Mouse (Mus musculus) urinary bladder, postnatal 14 days (tissue): ENCODE results near the gene Lhx4.

Experiments used
- DNase-seq: peaks from one replicate; pipeline ENCODE4 v3.0.0; 2021; ENCODE audit warnings: low spot score

Lhx4 gene

DNA sequence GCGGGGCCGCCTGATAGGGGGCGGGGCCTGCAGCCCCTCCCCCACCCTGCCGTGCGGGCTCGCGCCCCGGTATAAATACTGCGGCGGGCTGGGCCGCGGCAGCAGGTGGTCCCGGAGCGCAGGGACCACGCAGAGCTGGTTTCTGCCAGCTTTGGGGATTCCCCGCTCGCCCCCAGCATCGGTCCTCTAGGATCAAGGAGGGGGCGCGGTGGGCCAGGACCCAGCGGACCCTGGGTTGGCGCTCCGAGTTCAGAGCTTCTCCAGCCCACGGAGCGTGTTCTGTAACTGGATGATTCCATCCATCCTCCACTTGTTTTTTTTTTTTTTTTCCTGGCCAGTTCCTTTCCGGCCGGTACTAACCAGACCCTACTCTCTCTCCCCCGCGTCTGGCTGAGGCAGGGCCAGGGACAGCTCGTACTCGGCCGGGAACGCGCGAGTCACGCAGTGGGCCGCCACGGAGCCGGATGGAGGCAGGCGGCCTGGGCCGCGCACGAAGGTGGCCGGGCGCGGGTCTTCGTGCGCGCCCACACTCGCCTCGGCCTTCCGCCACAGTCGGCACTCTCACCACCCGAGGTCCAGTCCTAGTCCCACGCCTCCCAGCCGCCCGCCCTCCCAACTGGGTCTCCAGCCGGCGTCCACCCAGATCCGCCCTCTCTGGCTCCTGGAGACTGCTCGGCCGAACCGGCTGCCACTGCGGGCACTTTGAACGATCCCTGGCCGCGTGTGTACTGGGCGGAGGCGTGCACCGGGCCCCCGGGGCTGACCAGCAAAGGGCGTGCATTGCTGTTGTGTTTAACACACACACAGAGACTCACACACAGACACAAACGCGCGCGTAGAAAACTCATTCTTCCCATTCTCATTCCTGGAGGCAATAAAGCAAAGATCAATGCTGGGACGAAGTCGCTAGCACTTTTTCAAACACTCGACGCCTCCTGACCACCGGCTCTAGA is 8.8 kb downstream of the Lhx4 start:
- DNase-seq: peak; percentile 22

DNA sequence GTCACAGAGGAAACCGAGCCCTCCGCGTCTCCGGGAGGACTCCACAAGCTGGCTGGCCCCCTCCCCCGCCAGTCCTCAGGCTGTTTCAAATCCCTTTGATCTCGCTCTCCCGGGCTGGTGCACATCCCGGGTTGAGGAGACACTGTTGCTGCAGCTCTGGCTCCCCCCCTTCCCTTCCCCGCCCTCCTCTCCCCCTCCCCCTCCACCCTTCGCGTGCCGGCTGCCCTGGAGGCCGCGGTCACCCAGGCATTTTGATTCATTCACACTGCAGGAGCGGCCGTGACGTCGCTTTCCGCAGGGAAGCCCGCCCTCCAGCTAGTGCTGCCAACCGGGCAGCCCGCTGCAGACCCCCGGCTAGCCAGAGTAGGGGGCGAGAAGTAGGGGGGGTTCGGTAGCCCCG is 9.5 kb downstream of the Lhx4 start:
- no peak for DNase-seq

DNA sequence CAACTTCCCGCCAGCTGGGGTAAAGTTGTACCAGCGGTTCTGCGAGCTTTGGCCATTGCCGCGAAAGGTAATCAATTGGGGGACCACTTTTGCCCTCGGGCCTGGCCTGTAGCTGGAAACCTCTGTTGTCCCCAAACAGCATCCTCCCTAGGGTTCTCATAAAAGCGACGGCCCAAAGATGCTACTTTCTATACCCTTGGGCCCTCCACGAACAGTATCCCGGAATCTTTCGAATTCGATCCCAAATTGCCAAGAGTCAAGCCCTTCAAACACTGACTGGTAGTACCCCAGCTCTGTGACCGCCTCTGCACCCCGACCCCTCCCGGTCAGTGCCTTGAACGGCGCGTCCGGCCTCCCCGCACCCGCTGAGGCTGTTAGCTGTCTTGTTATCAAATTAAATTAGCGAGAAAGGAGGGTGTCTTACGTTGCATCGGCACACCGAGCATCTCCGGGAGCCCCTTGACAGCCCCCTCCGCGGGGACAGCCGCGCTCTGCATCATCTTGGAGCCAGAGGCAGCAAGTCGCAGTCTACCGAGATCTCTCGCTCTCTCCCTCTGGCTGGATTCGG is 10.0 kb downstream of the Lhx4 start:
- no peak for DNase-seq

DNA sequence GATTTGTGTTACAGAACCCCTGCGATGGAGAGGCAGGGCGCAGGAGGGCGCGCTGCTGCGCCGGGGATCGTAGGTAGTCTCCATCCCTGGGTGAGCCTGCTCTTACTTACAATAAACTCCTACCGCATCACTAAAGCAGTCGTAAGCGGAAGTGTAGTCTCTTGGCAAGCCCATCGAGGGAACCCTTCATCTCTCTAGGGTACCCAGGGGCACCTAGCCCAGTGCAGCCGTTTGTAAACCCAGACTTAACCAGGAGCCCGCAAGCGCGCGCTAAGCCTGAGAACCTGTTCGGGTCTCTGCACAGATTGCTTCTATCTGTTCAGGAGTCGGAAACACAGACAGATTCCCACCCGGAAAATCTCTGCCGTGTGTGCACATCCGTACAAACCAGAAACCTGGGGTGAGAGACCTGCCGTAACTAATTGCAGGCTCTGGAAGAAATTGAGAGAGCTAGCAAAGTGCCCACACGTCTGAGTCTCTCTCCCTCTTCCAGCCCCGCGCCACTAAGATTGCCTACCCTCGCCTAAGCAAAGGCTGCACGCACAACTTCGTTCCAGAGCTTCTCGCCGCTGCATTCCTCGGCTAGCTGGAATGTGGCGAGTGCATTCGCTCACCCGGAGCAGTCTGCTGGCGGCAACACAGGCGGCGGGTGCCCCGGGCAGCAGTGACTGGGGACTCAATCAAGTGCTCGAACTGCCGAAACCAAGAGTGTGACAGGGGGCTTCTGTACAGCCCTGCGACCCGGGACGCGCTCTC is 10.7 kb downstream of the Lhx4 start:
- peak; percentile 21 for DNase-seq

DNA sequence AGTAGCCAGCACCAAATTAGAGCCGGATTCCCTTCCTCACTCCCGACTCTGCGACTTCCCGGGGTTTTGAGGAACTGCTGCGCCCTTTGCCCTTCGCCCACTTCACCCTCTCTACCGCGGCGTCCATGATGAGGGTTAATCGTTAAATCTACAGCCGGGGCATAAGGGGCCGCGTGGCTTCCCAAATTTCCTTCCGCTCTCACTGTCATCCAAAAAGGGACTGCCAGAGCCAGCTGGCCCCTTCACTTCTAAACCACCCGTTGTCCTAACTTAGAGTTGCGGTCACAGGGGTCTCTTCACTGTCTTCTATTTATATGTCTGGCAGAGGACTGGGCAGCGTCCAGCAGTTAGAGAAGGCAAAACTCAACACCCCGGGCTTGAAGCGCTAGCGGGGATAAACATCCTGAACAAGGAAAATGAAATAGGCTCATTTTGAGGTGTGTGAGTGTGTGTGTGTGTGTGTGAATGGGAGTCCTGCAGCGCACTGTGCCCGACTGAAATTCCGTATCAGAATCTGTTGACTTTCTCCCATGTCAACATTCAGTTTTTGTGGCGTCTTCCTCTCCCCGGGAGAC is 13.6 kb downstream of the Lhx4 start:
- DNase-seq: no peak

DNA sequence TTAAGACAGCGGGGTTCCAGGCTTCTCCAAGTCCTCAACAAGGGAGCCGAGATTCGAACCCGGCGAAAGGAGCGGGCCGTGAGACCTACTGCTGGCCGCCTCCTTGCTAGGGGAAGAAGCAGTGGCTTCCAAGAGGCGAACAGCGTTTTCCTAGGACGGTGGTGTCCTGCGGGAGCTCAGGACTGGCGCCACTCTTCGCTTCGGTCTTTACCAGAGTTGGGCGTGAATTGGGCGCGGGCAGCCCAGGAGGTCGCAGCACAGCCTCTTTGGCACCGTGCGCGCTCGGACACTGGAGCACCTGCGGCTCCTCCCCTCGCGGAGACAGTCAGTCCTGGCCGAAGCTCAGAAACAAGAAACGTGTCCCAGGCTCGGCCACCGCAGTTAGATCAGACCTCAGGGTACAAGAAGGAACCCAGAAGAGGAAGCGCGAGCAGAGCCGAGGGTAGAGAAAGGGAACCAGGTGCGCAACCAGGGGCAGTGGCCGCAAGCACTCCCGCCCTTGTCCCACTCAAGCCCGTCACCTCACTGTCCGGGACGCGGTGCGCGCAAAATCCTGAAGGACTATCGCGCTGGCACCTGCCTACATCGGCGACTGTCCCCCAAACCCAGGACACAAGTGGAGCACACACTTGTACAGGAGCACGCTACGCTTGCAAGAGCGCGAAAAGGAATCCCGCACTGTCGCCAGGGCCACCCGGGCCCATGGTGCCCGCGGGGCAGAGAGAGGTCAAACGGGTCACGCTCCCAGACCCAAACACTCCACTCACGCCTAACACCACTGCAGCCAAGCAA is 14.3 kb downstream of the Lhx4 start:
- DNase-seq: no peak

DNA sequence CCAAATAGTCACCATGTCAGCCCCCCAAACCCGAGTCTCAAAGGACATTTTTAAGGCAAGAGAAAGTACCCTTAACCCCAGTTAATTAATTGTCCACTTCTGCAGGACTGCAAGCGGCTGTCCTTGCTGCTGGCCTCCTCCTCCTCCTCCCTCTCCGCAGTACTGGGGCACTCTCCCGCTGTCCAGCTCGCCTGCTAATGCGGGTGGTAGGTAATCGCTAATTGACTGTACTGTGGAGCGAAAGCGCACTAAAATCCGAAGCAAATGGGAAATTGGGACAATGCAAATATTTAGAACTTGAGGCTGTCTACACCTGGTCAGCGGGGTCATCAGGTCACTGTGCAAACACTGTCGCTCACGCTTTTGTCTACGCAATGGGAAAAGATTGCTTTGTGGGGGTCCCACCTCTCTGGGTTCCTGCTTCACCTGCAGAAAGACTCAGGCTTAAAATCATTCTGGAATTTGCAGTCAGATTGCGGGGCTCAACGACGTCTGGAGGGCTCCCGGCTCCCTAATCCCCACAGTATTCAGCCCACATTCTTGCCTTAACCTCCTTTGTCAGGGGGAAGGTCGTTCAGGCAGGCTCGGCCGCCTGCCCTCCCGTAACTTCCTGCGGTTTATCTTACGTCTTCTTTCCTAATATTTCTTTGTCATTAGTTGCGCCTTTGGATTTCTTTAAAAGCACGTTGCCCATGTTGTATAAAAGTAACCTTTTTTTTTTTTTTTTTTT is 15.2 kb downstream of the Lhx4 start:
- DNase-seq: no peak

DNA sequence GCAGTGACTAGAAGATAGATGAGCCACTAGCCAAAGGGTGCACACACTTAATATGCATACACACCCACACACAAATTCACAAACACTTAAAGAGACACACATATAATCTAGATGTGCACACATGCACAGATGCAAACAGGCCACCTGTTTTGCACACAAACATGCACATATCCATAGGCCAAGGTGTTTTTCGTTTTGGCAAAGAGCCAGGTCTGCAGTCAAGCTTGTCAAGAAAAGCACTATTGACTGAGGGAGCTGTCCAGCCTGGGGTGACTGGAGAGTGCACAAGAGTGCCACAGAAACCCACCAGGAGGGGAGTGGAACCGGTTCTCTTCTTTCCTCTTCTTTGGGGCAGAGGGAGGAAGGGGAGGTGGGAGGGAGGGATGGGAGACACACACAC is 20.3 kb downstream of the Lhx4 start:
- DNase-seq: no peak

DNA sequence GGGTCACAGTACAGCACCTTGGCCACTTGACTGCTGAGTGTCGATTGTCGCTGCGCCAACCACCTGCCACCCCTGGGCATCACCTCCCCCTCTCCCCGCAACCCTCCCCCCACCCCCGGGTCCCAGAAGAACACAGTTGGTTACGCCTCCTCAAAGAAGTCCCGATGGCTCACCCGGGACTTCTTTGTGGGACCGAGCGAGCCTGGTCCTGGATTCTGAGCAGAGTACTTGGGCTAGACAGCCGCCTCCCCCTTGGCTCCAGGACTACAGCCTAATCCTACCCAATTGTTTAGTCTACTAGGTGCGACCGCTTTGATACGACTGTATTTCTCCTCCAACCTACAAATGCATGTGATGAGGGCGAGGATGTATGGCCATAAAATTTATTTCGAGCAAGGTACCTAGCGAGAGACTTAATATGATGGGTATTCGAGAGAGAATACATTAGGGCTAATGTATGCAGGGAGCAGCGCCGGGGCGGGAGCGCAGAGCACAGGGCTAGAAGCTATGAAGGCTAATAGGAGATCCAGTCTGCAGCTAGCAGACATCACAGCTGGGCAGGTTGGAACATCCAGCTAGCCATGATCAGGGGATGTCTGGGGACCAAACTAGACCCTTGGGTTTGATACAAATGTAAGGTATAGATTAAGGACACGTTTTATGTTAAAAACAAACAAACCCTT is 22.2 kb downstream of the Lhx4 start:
- DNase-seq: no peak

DNA sequence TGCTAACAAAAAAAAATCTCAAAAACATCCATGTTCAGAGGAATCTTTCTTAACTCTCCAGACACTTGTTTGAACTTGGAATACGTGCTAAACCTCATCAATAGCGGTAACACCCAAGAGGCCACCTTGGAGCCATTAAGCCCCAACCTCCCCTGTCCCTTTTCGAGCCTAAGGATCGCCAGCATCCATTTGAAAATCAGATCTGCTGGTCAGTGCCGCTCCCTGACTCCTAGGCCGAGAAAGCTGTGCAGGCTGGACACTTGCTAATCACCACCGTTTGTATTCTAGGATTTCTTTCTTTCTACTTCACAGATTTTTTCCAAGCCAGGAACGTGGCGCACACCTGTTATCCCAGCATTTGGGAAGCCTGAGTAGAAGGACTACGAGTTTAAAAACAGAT is 23.7 kb downstream of the Lhx4 start:
- no peak for DNase-seq

DNA sequence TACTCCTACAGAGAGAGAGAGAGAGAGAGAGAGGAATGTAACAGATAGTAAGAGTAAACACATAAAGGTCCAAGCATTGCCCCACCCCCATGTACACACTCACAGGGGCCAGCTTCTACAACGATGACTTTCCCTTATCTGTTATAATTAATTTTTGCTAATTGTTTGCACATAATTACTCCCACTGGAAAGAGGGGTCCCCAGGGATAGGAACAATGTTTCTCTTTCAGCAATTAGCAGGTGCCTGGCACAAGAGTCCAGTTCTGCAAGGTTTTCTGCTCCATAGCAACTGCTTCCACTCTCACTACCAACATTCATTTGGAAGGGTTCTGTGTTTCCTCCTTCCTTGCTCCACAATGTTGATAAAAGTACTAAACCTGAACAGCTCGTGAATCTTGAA is 25.6 kb downstream of the Lhx4 start:
- DNase-seq: no peak

DNA sequence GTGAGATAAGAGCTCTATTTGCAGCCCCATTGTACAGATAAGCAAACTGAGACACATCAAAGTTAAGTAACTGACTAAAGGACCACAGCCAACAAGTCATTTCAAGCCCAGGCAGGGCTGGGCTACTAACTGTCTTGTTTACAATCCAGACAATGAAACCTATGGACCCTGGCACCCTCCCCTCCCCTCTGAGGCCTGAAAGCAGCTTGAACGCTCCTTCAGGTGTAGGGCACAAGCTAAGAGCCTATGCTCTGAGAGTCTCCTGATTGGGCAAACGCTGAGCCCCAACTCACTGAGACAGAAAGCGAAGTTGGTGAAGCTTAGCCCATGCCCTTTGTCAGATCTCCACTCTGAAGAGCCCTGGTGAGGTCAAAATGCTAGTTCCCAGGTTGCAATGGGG is 27.2 kb downstream of the Lhx4 start:
- DNase-seq: no peak

DNA sequence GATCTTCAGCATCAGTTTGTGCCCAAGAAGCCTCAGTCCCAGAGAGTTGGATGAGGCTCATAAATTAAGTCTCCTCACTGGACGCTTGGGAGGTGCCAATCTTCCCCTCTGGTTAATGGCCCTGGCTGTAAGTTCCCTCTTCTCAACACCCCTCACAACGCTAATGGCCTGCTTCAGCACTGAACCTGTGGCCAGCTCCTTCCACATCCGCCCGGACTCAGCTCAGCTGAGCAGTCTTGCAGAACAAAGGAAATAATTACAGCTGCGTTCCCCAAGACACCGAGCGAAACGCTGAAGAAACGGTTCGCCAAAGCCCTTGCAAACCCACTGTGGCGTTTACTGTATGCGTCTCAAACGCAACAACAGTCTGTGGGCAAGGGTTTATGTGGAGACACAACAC is 29.3 kb downstream of the Lhx4 start:
- peak; percentile 41 for DNase-seq

DNA sequence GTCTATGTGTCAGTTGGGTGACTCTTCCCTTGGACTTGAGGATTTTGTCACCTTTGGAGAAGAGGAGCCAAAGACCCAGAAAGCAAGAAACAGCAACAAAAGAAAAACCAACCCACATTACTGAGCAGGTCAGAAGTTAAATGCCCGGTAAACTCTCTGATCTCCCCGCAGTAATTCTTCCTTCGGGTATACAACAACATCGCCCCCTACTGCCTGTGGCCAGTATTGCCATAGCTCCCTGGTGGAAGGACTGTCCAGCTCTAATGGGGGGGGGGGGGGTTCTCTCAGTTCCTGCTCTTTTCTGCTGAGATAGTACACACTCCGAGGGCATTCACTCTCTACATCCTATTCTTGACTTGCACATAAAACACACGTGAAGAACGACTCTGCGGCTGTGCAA is 30.0 kb downstream of the Lhx4 start:
- no peak for DNase-seq

DNA sequence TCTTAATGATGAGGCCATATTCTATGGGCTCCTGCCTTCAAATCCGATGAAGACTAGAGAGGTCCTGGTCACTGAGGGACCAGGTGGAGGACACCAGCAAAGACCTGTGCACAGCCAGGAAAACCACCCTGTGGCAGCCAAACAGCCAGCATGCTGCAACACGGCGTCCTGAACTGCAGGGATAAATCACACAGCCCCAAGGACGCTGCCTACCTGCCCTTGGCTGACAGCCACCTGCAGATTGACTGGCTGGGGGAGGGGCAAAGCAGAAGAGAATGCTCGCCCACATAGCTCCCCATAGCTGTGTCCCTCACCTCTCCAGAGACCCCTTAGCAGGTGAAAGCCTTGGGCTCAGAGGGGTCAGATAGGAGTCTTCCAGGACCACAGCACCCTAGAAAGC is 31.5 kb downstream of the Lhx4 start:
- DNase-seq: no peak

DNA sequence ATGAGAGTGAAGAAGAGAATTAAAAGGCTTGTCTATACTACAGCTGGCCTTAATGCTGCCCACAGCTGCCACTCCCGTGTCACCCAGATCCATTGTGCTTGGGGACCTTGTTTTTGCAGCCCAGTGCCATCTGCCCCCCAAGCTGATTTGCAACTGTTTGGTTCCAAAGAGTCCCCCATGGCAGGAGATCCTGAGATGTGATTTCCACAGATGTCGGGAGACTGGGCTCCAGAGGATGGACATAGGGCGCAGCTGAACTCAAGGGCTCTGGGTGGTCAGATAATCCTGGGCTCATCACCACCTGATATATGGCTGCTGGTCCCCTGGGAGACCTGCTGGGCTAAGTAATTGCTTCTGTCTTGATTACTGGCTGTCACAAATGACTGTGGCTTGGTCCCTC is 32.6 kb downstream of the Lhx4 start:
- no peak for DNase-seq

DNA sequence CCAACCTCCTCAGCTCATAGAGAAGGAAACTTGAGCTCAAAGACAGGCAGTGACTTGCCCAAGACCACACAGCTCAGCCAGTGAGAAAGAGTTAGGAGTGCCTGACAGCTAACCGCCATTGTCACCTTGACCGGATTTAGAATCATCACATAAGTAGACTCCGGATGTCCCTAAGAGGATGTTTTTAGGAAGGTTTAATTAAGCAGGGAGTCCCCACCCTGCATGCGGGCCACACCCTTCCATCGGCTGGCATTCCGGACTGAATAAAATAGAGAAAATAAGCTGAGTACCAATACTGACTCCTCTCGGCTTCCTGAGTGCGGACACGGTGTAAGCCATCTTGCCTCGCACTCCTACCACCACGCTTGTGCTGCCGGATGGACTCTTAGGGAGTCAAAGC is 34.2 kb downstream of the Lhx4 start:
- no peak for DNase-seq

DNA sequence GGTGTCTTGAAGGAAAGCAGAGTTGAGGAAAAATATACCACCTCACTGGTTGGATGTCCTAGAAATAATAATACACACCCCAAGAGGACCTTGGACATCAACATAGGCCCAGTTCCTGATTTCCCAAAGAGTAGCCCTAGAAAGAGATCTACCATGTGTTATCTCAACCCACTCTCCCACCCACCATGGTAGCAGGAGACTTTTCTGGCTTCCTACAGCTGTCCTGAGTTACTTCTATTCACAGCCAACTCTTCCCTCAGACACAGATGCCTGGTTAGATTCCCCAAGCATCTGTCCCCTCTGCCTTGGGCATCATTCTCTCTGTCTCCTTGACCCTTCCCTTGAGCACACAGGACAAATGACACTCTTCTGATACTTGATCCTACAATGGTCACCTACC is 36.1 kb downstream of the Lhx4 start:
- no peak for DNase-seq

DNA sequence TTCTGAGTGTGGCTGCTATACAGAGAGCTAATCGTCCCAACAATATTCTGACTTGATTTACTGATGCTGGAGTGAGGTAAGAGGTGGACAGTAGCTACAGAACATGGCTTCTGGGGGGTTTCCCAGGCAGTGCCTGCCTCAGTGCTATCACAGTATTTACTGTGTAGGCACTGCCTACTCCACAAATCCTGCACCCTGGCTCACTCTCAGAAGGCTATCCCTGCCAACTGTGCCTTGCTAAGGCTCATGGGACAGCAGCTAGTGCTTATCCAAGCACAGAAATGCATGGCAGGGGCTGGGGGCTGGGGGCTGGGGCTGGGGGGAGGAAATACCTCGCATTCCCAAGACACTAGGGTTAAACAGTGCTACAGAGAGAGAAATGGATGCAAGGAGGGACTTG is 38.2 kb downstream of the Lhx4 start:
- no peak for DNase-seq

DNA sequence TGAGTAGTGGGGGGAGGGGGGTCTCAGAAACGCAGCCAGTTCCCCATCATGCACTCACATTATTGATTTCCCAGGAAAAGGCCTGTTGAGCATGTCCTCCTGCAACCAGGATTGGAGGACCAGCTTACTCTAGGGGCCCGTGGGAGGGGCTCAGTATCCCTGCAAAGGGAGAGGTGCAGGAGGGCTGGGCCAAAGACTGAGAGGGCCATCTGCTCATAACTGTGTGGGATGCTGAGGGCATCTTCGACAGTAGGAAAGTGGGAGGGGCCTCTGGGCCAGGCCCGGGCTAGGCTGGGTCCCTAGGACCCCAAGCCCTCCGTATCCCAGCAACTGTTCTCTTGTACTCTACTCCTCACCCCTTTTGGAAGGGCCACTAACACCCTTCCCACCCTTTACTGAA is 47.3 kb downstream of the Lhx4 start:
- DNase-seq: no peak
